Mouse (Mus musculus): ENCODE data around the gene Pdpn. TPM values are rescaled to one million over a fixed set of nuclear protein-coding genes. Genes with fewer than 3 reads are reported as not detected.
A peak's percentile ranks its signal among the peaks of the same experiment; 100 is the strongest.
"Not testable (repeated sequence)": the region's sequence is repeated elsewhere in the genome, so short reads cannot be mapped to it uniquely, and the experiment has no call there.

The Pdpn gene
- total RNA-seq (2014; fragmentation: Nextera tagmentation) (not detected in 2 replicates), total RNA-seq (2017) (not detected in 2 replicates)

GRCm38 (mm10) chr4:143299325-143300070 is at the start of gene Pdpn:
Gene Pdpn (minus strand): TSS chr4:143299564.
- no peak for ATAC-seq (replicated peaks; ENCODE audit: poor library complexity, severe bottlenecking)

DNA sequence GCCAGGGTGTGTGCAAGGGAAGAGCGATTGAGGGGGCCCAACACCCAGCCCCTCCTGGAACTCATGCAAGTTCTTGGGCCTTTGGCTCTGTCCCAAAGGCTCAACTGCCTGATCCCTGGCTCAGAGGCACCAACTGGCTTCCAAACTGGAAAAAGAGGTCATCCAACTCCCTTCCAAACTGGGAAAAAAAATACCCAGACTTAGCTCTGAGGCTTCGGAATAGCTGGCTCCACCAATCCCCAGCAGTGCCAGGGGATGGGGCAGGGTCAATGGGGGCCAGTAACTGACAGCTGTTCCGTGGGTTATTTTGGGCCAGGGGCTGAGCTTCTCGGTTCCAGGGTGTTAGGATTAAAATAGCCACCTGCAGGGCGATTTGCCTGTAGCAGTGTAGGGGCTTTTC is 49.3 kb upstream of the Pdpn start:
- ATAC-seq (replicated peaks; ENCODE audit: poor library complexity, severe bottlenecking), result no peak

GRCm38 (mm10) chr4:143345491-143345890 is 46.1 kb upstream of the Pdpn start:
- ATAC-seq (replicated peaks; ENCODE audit: poor library complexity, severe bottlenecking), result not testable (repeated sequence)

- no peak for ATAC-seq (replicated peaks; ENCODE audit: poor library complexity, severe bottlenecking)
These were observed 42.1 kb upstream of the Pdpn start for GRCm38 (mm10) chr4:143341470-143341869.

DNA sequence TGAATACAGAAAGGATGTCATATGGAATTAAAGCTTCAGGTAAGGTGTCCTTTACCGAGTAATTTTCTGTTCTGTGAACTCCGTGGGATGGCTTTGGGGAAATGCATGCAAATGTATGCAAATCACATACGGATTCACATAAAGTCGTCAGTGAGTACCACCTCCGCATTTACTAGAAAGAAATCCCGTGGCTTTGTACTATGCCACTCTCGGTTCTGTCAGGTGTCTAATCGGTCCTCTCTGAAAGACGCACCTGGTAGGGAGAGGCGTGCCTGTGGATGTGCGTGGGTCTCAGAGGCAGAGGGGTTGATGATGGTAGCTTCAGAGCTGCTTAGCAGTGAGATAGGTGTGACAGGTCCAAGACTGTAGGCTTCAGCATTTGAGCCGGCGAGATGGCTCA is 40.4 kb upstream of the Pdpn start:
- no peak for ATAC-seq (replicated peaks; ENCODE audit: poor library complexity, severe bottlenecking)

DNA sequence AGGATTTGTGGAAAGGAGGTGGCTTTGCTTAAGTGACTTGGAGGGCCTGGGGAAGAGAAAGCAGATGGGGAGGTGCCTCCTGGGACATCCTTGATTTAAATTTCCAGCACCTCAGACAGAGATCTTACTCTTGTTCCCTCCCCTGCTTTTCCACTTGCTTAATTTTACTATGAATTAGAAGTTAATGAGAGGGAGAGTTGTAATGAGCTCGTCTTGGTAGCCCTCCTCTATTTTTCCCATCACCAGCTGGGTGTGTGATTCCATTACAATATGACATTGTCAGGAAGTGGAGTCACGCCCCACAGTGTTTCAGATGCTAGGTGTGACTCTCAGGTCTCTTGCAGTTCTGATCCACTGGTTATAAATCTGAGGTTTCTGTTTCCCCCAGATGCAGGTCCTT is 36.7 kb upstream of the Pdpn start:
- ATAC-seq (replicated peaks; ENCODE audit: poor library complexity, severe bottlenecking), result no peak

GRCm38 (mm10) chr4:143334995-143335394 is 35.6 kb upstream of the Pdpn start:
- no peak for ATAC-seq (replicated peaks; ENCODE audit: poor library complexity, severe bottlenecking)

DNA sequence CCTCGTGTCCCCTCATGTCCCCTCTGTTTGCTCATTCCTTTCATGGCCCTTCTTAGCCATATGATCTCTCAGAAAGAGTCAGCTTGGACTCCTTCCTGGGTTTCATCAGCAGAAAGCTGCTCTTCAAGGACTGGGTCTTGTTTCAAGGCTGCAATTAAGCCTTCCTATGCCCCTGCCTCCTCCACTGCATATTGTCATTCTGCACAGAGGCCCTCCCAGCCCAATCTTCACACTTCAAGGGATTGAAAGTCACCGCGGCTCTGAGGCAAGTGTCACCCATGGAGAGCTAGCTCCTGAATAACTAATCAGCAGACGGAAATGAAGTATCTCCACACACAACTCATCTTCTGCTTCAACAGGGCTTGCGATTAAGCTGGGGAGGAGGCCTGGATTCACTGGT is 34.8 kb upstream of the Pdpn start:
- no peak for ATAC-seq (replicated peaks; ENCODE audit: poor library complexity, severe bottlenecking)

- ATAC-seq (replicated peaks; ENCODE audit: poor library complexity, severe bottlenecking), result no peak; the same call in 1 of the 2 replicates
These were observed 32.4 kb upstream of the Pdpn start for GRCm38 (mm10) chr4:143331787-143332186.

DNA sequence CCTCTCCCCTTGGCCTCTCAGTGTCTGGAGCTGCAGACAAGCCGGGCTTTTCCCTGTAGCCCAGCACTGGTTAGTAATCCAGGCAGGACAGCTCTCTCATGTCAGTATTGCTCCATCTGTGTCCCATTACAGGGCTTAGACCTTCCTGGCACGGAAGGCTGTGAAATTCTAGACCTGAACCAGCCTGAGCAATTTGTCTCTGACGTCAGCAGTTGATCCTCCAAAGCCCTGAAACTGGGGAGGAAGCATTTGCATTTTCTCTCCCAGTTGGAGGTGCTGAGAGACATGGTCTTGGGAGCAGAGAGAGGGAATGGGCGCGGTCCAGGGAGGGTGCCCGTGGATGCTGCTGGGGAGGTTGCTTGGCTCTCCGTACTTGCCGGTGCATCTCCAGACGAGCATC is 31.2 kb upstream of the Pdpn start:
- no peak for ATAC-seq (replicated peaks; ENCODE audit: poor library complexity, severe bottlenecking)

DNA sequence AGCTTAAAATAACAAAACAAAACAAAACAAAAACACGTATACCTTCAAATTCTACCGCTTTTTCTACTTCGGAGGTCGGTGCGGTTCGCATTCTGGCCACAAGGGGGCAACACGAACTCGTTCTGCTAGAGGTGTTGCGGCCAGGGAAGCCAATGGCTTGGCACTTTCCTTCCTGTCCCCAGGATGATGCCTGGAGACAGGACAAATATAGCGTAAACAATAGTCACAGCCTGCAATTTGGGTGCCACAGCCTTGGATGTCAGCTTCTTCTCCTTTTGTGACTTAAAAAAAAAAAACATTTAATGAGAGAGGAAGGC is 26.2 kb upstream of the Pdpn start:
- ATAC-seq (replicated peaks; ENCODE audit: poor library complexity, severe bottlenecking), result peak; percentile 85

DNA sequence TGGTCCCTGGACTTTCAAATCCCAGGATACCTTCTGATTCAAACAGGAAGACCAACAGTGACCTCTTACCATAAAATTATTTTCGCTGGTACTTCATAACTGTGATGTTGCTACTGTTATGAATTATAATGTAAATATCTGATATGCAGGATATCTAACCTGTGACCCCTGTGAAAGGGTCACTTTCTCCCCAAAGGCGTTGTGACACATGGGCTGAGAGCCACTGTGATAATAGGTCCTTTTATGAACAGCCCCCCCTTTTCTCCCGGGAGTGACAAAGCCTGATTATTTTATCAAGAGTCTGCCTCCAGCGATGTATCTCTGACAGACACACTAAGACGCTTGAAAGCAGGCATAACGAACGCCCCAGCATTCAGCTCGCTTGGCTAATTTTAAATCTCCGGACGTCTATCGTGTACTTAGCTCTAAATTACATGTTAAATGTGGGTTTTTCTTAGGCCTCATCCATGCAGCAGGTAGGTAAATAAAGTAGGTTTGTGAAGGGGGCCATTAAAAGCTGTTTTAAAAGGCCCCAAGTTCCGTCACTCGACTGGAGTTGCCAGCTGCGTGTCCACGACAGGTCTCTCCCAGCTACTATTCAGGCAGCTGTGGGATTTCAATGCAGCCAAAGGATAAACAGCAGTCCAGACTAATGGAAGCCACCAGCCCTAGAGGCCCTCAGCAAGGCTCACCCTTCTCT is 25.7 kb upstream of the Pdpn start:
- ATAC-seq (replicated peaks; ENCODE audit: poor library complexity, severe bottlenecking), result peak; percentile 25; the same call in 1 of the 2 replicates

GRCm38 (mm10) chr4:143324176-143324924 is 25.0 kb upstream of the Pdpn start:
- no peak for ATAC-seq (replicated peaks; ENCODE audit: poor library complexity, severe bottlenecking)

DNA sequence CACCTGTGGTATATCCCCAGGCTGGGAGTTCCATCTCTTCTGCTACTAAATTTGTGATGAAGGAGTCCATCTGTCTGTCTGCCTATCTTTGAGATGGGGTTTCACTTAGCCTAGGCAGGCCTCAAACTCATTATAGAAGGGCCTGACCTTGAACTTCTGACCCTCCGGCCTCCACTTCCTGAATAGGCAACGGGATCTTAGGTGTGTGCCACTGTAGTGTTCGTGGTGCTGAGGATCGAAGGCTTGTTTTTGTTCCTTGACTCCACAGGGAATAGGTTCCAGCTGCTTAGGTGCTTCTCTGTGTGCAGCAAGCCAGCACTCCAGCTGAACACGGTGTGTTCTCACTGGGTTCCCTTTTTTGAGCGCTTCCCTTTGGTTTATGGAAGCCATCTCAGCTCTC is 13.9 kb upstream of the Pdpn start:
- no peak for ATAC-seq (replicated peaks; ENCODE audit: poor library complexity, severe bottlenecking)

- peak; percentile 74 for ATAC-seq (replicated peaks; ENCODE audit: poor library complexity, severe bottlenecking)
These were observed 12.0 kb upstream of the Pdpn start for GRCm38 (mm10) chr4:143311341-143311740.

DNA sequence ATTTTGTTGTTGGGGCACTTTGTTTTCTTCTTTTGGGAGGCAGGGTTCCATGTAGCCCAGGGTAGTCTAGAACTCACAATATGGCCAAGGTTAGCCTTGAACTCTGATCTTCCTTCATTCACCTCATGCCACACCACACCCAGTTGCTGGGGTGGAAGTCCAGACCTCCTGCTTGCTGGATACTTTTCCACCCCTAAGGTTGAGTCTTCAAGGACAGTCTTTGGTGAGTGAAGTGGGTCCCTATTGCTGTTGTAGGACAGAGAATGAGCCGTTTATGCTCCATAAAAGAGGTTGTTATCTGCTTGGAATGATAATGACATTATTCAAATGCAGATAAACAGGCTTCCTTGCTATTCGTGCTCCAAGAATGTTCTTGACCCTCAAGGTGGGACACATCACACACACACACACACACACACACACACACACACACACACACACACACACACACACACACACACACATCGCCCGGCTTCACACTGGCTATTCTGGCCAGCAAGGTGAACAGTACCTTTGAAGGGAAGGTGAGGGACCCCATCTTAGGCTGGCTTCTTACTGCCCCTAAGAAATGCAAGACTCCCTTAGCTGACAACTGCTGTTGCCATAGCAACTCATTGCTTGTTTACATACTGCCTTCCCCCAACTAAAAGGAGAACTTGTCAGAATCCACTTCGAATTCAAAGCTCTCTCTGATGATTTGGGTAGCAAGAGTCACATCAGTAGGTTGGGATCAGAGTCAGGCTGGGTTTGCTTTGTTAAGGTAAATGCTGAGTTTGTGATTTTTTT is 6.8 kb upstream of the Pdpn start:
- ATAC-seq (replicated peaks; ENCODE audit: poor library complexity, severe bottlenecking), result peak; percentile 49

GRCm38 (mm10) chr4:143305031-143305430 is 5.7 kb upstream of the Pdpn start:
- ATAC-seq (replicated peaks; ENCODE audit: poor library complexity, severe bottlenecking), result no peak

- ATAC-seq (replicated peaks; ENCODE audit: poor library complexity, severe bottlenecking), result no peak
These were observed 3.0 kb upstream of the Pdpn start for GRCm38 (mm10) chr4:143302279-143302890.

DNA sequence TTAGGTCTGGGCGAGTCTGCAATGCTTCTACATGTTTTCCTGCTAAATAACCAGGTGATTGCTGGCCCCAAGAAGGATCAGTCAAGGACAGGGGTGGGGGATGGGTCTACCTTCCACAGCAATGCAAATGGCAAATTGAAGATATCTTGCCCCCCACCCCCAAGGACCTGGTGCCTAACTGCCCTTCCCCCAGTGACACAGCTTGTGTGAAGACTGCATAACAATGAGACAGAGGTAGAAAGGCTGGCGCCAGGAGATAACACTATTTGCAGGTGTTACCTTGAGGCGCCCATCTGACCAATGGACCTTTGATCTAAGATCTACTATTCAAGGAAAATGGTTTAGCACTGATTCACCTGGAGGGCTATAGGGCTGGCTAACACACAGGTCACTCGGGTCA is 2.5 kb upstream of the Pdpn start:
- ATAC-seq (replicated peaks; ENCODE audit: poor library complexity, severe bottlenecking), result no peak

- no peak for ATAC-seq (replicated peaks; ENCODE audit: poor library complexity, severe bottlenecking)
These were observed 1.7 kb upstream of the Pdpn start for GRCm38 (mm10) chr4:143301042-143301441.

All from granulocyte monocyte progenitor cell, adult 5-6 weeks (primary cell).